Mouse (Mus musculus) heart, postnatal 36 days (tissue): ENCODE results near the gene 1700021F05Rik. TPM values are rescaled to one million over a fixed set of nuclear protein-coding genes. Genes with fewer than 3 reads are reported as not detected.
"Not testable (repeated sequence)": the region's sequence is repeated elsewhere in the genome, so short reads cannot be mapped to it uniquely, and the experiment has no call there.

Source experiments
- DNase-seq, 2 experiments: peaks; one replicate each; pipeline ENCODE4 v3.0.0; 2021 to 2022
- intact Hi-C: fragments of 180-260 bp; cut with DNase I; formaldehyde crosslinking; loops from one replicate; pipeline ENCODE4 v1.15.1; 2025
- total RNA-seq, 2 experiments: library from RNA; stranded (reverse); gene quantifications; 2 replicates each; pipeline ENCODE4 v1.2.3; 2021

1700021F05Rik gene
- total RNA-seq, 2 experiments from 2014 or later, result 113 to 120 TPM

- intact Hi-C loops, result loop anchor here (2.0 to 5.0 kb wide), 2 partner anchors 320 to 1526 kb away; partner anchors contain the start of genes Pdss2 and Prep
- DNase-seq, result no peak
These were observed 355 bp upstream of the 1700021F05Rik start for GRCm38 (mm10) chr10:43541153-43541544.

GRCm38 (mm10) chr10:43539746-43540310 lies 966 bp downstream of the 1700021F05Rik start:
- DNase-seq, result no peak
- intact Hi-C loops, result loop anchor here (1.0 to 5.0 kb wide), 3 partner anchors 61 to 1527 kb away; partner anchors contain the start of genes Pdss2 and Prep

- intact Hi-C loops, result no loop called here
- no peak for DNase-seq
These were observed 2.0 kb downstream of the 1700021F05Rik start for GRCm38 (mm10) chr10:43538831-43539230.

GRCm38 (mm10) chr10:43537652-43538051 lies 3.1 kb downstream of the 1700021F05Rik start:
- no peak for DNase-seq
- intact Hi-C loops, result no loop called here

GRCm38 (mm10) chr10:43534382-43534781 lies 6.4 kb downstream of the 1700021F05Rik start:
- no peak for DNase-seq
- intact Hi-C loops, result no loop called here

- intact Hi-C loops, result no loop called here
- DNase-seq, result no peak
These were observed 13.2 kb downstream of the 1700021F05Rik start for GRCm38 (mm10) chr10:43527283-43528269.

GRCm38 (mm10) chr10:43523931-43524330 lies 16.9 kb downstream of the 1700021F05Rik start, which contains the start of gene Gm9803:
Gene Gm9803, plus strand, starts transcription at chr10:43524084.
- intact Hi-C loops, DNase-seq: not testable (repeated sequence)

GRCm38 (mm10) chr10:43519977-43520376 lies 20.8 kb downstream of the 1700021F05Rik start:
- no peak for DNase-seq
- intact Hi-C loops, result no loop called here

GRCm38 (mm10) chr10:43518368-43518767 lies 22.4 kb downstream of the 1700021F05Rik start:
- intact Hi-C loops, result no loop called here
- DNase-seq, result peak; percentile 25 to 52

GRCm38 (mm10) chr10:43517836-43518235 lies 23.0 kb downstream of the 1700021F05Rik start:
- intact Hi-C loops, result loop anchor here (1.0 kb wide), 1 partner anchor 36 kb away; no protein-coding TSS in a partner anchor
- peak; percentile 35 to 48 for DNase-seq

GRCm38 (mm10) chr10:43516992-43517660 lies 23.7 kb downstream of the 1700021F05Rik start:
- DNase-seq, result no peak
- intact Hi-C loops, result loop anchor here (1.0 kb wide), 1 partner anchor 35 kb away; no protein-coding TSS in a partner anchor

GRCm38 (mm10) chr10:43512976-43513375 lies 27.8 kb downstream of the 1700021F05Rik start:
- intact Hi-C loops, result no loop called here
- no peak for DNase-seq

- no peak for DNase-seq
- intact Hi-C loops, result no loop called here
These were observed 31.6 kb downstream of the 1700021F05Rik start for GRCm38 (mm10) chr10:43509228-43509627.

- DNase-seq, result no peak
- intact Hi-C loops, result no loop called here
These were observed 33.7 kb downstream of the 1700021F05Rik start for GRCm38 (mm10) chr10:43507051-43507450.

GRCm38 (mm10) chr10:43504291-43504690 lies 36.5 kb downstream of the 1700021F05Rik start:
- intact Hi-C loops, result no loop called here
- DNase-seq, result no peak

- DNase-seq, result no peak
- intact Hi-C loops, result no loop called here
These were observed 38.2 kb downstream of the 1700021F05Rik start for GRCm38 (mm10) chr10:43502599-43502998.

GRCm38 (mm10) chr10:43490846-43491245 lies 49.9 kb downstream of the 1700021F05Rik start:
- DNase-seq, result no peak
- intact Hi-C loops, result no loop called here

- intact Hi-C loops, result no loop called here
These were observed 50.8 kb downstream of the 1700021F05Rik start for GRCm38 (mm10) chr10:43490034-43490433.

GRCm38 (mm10) chr10:43489550-43489949 lies 51.2 kb downstream of the 1700021F05Rik start:
- intact Hi-C loops, result no loop called here
- no peak for DNase-seq

More at GRCm38 (mm10) chr10:43490034-43490433, 50.8 kb downstream of the 1700021F05Rik start:
- no peak for DNase-seq

GRCm38 (mm10) chr10:43489139-43489538 lies 51.7 kb downstream of the 1700021F05Rik start:
- intact Hi-C loops, result no loop called here
- DNase-seq, result no peak

- intact Hi-C loops, result no loop called here
- no peak for DNase-seq
These were observed 52.5 kb downstream of the 1700021F05Rik start for GRCm38 (mm10) chr10:43488258-43488657.
